ENCODE assay signal across 29 mouse cellular contexts in the genomic region with DNA sequence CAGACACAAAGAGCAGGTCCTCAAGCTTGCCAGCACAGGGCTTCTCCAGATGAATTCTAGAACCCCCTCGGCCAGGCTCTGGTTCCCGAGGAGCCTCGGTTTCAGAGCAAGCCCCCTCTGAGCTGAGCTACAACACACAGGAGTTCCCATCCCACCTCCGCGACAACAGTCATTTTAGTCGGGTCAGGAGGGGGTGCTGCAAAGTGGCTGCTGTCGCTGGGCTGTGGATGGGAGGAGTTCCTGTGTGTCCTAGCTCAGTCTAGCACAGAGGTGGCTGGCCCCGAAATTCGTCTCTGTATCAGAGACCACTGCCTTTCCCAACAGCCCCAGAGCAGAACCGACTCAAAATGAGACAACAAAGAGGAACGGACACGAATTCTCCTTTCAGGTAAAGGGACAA. TPM values are rescaled to one million over a fixed set of nuclear protein-coding genes. Genes with fewer than 3 reads are reported as not detected.
"Had no signal": no experiment of that assay in that cellular context is flagged by ENCODE, and none has a peak within 500 bp of the region (broad histone marks: within the 10 kb centered on the region; RNA-seq: fewer than 3 reads in every experiment).

No protein-coding gene starts in this region.

- H3K9ac ChIP-seq: liver, embryonic 13.5 days; lung, embryonic 14.5 days; neural tube, embryonic 12.5 days had no signal

- DNase-seq: kidney, adult 2 months; kidney, postnatal 25 days; layer of hippocampus, postnatal 36 days; liver, embryonic 13.5 days; right cerebral cortex, adult 18-20 months; right cerebral cortex, postnatal 14 days; right cerebral cortex, postnatal 4 days; thymus, adult 2 months; thymus, postnatal 14 days had no signal

- H3K36me3 ChIP-seq: liver, embryonic 13.5 days; neural tube, embryonic 12.5 days; neural tube, embryonic 15.5 days had no signal

- H3K9me3 ChIP-seq: liver, embryonic 13.5 days; neural tube, embryonic 12.5 days; neural tube, embryonic 15.5 days had no signal

- H3K4me3 ChIP-seq: layer of hippocampus, adult 2 months; left cerebral cortex, adult 2 months; neural tube, embryonic 12.5 days had no signal

- H3K27ac ChIP-seq: kidney, postnatal 0 days; layer of hippocampus, adult 2 months; left cerebral cortex, adult 2 months; liver, embryonic 13.5 days; macrophage; neural tube, embryonic 12.5 days; neural tube, embryonic 15.5 days; stomach, postnatal 0 days had no signal

- ATAC-seq: lung, postnatal 0 days had no signal

RNA-seq across cellular contexts. Expression of gene Lrrc15, which starts 24.2 kb away (rescaled TPM):
- total RNA-seq: left cerebral cortex, adult 2 months; left cerebral cortex, postnatal 10 days; left cerebral cortex, postnatal 36 days; megakaryocyte-erythroid progenitor cell, adult 5-6 weeks had no signal
- polyA plus RNA-seq: kidney, adult 2 months; liver, embryonic 13.5 days; macrophage had no signal

RNA-seq across cellular contexts. Expression of gene Cpn2, which starts 40.0 kb away (rescaled TPM):
- total RNA-seq: layer of hippocampus, adult 2 months; layer of hippocampus, postnatal 10 days; layer of hippocampus, postnatal 36 days; left cerebral cortex, adult 2 months; left cerebral cortex, postnatal 10 days; left cerebral cortex, postnatal 36 days; megakaryocyte-erythroid progenitor cell, adult 5-6 weeks; midbrain, postnatal 0 days had no signal
- polyA plus RNA-seq: kidney, embryonic 14.5 days; kidney, postnatal 0 days; limb, embryonic 11.5 days; limb, embryonic 14.5 days; lung, embryonic 14.5 days; macrophage; midbrain, embryonic 11.5 days; midbrain, embryonic 14.5 days; midbrain, postnatal 0 days; neural tube, embryonic 12.5 days; neural tube, embryonic 15.5 days; stomach, embryonic 14.5 days; stomach, postnatal 0 days had no signal
